Mouse (Mus musculus): ENCODE results near the gene AC129217.1. TPM values are rescaled to one million over a fixed set of nuclear protein-coding genes. Genes with fewer than 3 reads are reported as not detected.
A peak's percentile ranks its signal among the peaks of the same experiment; 100 is the strongest.

Gene AC129217.1
- polyA plus RNA-seq, 1 experiment from 2014 or later, result not detected

DNA sequence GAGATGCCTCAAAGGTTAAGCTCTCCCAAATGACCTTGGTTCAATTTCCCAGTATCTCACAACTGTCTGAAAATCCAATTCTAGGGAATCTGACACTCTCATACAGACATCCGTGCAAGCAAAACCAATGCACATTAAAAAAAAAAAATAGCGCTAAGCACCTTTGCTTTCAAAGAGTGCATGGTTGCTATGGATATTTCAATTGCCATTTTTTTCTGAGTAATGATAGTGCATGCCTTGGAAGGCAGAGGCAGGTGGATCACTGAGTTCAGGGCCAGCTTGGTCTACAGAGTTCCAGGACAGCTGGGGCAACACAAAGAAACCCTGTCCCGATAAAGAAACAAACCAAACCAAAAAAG, 51.4 kb downstream of the AC129217.1 start:
- ATAC-seq (ENCODE audit: low FRiP score), result no peak; the same call in 1 of the 2 replicates

DNA sequence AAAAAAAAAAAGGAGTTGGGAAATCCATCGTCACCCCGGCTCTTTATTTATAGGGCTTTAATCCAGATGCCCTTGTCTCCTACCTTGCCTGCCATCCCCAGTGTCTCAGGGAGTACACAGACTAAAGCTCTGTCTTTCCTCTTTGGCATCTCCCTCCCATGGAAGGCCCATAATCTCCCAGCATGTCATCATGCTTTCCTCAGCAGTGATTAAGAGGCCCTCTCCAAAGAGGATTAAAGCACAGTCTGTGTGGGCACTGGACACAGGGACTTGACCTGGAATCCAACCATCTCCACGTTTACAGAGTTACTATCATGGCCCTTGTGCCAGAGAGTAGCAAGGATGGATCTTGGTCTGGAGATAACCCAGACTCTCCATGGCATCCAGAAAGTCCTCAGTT, 54.0 kb downstream of the AC129217.1 start, which contains the start of the genes Lbhd1 and Gm49403:
Gene Lbhd1 (plus strand): TSS at position 117 of the 400 bp plus-strand sequence.
Gene Gm49403 (plus strand): TSS at position 315 of the 400 bp plus-strand sequence.
- ATAC-seq (ENCODE audit: low FRiP score), result no peak
- Histone ChIP-seq H3K27ac (no peak within 1 kb of the TSS), H3K4me2 (no peak within 1 kb of the TSS), H3K4me1 (peaks cover 21% of the 10 kb centered on the region), H3K36me3 (replicated peaks) (no peaks in the 10 kb centered on the region), H3K27me3 (no peaks in the 10 kb centered on the region), H3K9me3 (no peaks in the 10 kb centered on the region), H3K4me3 (replicated peaks) (no peak within 1 kb of the TSS), H3K9ac (no peak within 1 kb of the TSS)
- WGBS, result 73% methylated on average over 3 of the region's 3 CpGs

More for the DNA sequence above, 51.4 kb downstream of the AC129217.1 start:
- H3K36me3 ChIP-seq (replicated peaks), result peaks cover 12% of the 10 kb centered on the region
- H3K9me3 ChIP-seq, result no peaks in the 10 kb centered on the region
- peak overlapping the region; percentile 84 for H3K4me2 ChIP-seq
- H3K4me1 ChIP-seq, result peaks cover 11% of the 10 kb centered on the region
- peak overlapping the region; percentile 77 for H3K4me3 ChIP-seq (replicated peaks)
- no peaks in the 10 kb centered on the region for H3K27me3 ChIP-seq
- H3K9ac ChIP-seq, result peak overlapping the region; percentile 89; the same call in 1 of the 2 replicates
- H3K27ac ChIP-seq, result peak overlapping the region; percentile 80; the same call in 1 of the 2 replicates
- 24% methylated on average over 3 of the region's 3 CpGs for WGBS

- Histone ChIP-seq H3K9me3 (no peaks in the 10 kb centered on the region), H3K4me1 (peaks cover 19% of the 10 kb centered on the region), H3K4me3 (replicated peaks) (peak overlapping the region; percentile 63; the same call in 1 of the 2 replicates), H3K27me3 (no peaks in the 10 kb centered on the region), H3K4me2 (peak overlapping the region; percentile 74), H3K27ac (peak overlapping the region; percentile 87; the same call in 1 of the 2 replicates), H3K9ac (peak overlapping the region; percentile 78; the same call in 1 of the 2 replicates), H3K36me3 (replicated peaks) (peaks cover 13% of the 10 kb centered on the region)
- 43% methylated on average over 1 of the region's 1 CpGs for WGBS
- ATAC-seq (ENCODE audit: low FRiP score), result no peak
These were observed 57.5 kb downstream of the AC129217.1 start for GRCm38 (mm10) chr19:8886916-8887584.

GRCm38 (mm10) chr19:8887585-8888463, 58.3 kb downstream of the AC129217.1 start:
- ATAC-seq (ENCODE audit: low FRiP score), result no peak
- Histone ChIP-seq H3K36me3 (replicated peaks) (peaks cover 13% of the 10 kb centered on the region), H3K4me1 (peaks cover 19% of the 10 kb centered on the region), H3K4me3 (replicated peaks) (peak overlapping the region; percentile 63), H3K9ac (peak overlapping the region; percentile 78), H3K4me2 (peak overlapping the region; percentile 74), H3K27me3 (no peaks in the 10 kb centered on the region), H3K27ac (peak overlapping the region; percentile 87), H3K9me3 (no peaks in the 10 kb centered on the region)
- WGBS, result 16% methylated on average over 19 of the region's 19 CpGs

DNA sequence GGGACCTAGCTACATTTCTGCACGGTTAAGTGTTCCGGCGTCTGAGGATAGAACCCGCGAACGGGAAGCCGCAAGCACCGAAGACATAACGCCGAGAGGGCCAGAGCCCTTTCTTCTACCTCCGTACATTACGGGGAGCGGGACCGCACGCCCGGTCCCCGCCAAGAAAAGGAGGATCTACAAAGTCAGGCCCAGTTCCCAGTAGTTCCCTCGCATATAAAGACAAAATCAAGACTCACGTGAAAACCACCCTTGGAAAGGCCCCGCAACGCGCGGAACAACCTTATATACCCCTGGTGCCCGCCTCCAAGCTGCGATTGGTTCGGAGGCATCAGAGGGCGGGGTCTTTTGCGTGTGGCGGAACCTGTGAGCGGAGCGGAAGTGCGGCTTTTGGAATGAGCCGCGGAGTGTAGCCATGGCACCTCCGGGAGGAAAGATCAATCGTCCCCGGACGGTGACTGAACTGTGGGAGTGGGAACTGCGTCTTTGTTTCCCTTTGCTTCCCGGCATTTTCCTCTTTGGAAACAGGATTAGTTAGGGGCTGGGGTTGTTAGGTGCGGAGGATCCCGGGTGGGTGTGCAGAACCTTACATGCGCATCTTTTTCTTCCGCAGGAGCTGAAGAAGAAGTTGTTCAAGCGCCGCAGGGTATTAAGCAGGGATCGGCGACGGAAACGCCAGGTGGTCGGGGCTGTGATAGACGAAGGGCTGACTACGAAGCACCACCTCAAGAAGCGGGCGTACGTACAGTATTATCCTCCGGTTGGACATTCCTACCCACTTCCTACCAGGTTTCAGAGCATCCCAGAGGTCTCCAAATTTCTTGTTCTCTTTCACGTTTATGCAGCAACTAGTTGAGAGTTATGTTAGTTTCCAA, 59.2 kb downstream of the AC129217.1 start, which contains the start of the genes 1810009A15Rik and Gm49416:
Gene 1810009A15Rik (plus strand): TSS at position 343 of the 875 bp plus-strand sequence.
Gene Gm49416 (plus strand): TSS at position 416 of the 875 bp plus-strand sequence.
- Histone ChIP-seq H3K27me3 (no peaks in the 10 kb centered on the region), H3K27ac (peak within 1 kb of the TSS; percentile 87), H3K36me3 (replicated peaks) (peaks cover 13% of the 10 kb centered on the region), H3K4me2 (peak within 1 kb of the TSS; percentile 74), H3K4me3 (replicated peaks) (peak within 1 kb of the TSS; percentile 63), H3K9me3 (no peaks in the 10 kb centered on the region), H3K9ac (peak within 1 kb of the TSS; percentile 78), H3K4me1 (peaks cover 24% of the 10 kb centered on the region)
- WGBS, result under 1% methylated on average over 58 of the region's 58 CpGs
- peak; percentile 95 for ATAC-seq (ENCODE audit: low FRiP score)

Small RNA genes within 50 kb of the gene (microRNA-seq; reads per million reads assigned to microRNA genes)
- gene Mir5136, result not detected

Other genes with a start within 250 kb of the AC129217.1 start
- 0.28 and 0.40 TPM in 2 replicates for gene Slc22a8, start 238.5 kb upstream of the AC129217.1 start, polyA plus RNA-seq (2016; fragmentation: Nextera tagmentation; extraction: Ambion mirVana)
- gene Slc22a6, start 211.7 kb upstream of the AC129217.1 start, polyA plus RNA-seq (2016; fragmentation: Nextera tagmentation; extraction: Ambion mirVana), result 0.70 and 0.87 TPM in 2 replicates
- 0.10 and 0.27 TPM in 2 replicates for gene Chrm1, start 166.0 kb upstream of the AC129217.1 start, polyA plus RNA-seq (2016; fragmentation: Nextera tagmentation; extraction: Ambion mirVana)
- gene Slc3a2, start 106.4 kb upstream of the AC129217.1 start, polyA plus RNA-seq (2016; fragmentation: Nextera tagmentation; extraction: Ambion mirVana), result 140 and 143 TPM in 2 replicates
- 83.7 and 85.9 TPM in 2 replicates for gene Wdr74, start 93.9 kb upstream of the AC129217.1 start, polyA plus RNA-seq (2016; fragmentation: Nextera tagmentation; extraction: Ambion mirVana)
- gene 1700092M07Rik, start 89.1 kb upstream of the AC129217.1 start, polyA plus RNA-seq (2016; fragmentation: Nextera tagmentation; extraction: Ambion mirVana), result 2.8 and 3.7 TPM in 2 replicates
- 108 and 114 TPM in 2 replicates for gene Stx5a, start 88.4 kb upstream of the AC129217.1 start, polyA plus RNA-seq (2016; fragmentation: Nextera tagmentation; extraction: Ambion mirVana)
- 206 and 225 TPM in 2 replicates for gene Nxf1, start 72.7 kb upstream of the AC129217.1 start, polyA plus RNA-seq (2016; fragmentation: Nextera tagmentation; extraction: Ambion mirVana)
- 203 and 210 TPM in 2 replicates for gene Tmem223, start 58.8 kb upstream of the AC129217.1 start, polyA plus RNA-seq (2016; fragmentation: Nextera tagmentation; extraction: Ambion mirVana)
- gene Tmem179b, start 55.3 kb upstream of the AC129217.1 start, polyA plus RNA-seq (2016; fragmentation: Nextera tagmentation; extraction: Ambion mirVana), result 34.4 and 36.9 TPM in 2 replicates
- gene Taf6l, start 43.4 kb upstream of the AC129217.1 start, polyA plus RNA-seq (2016; fragmentation: Nextera tagmentation; extraction: Ambion mirVana), result 35.9 and 41.5 TPM in 2 replicates
- 158 and 161 TPM in 2 replicates for gene Polr2g, start 31.2 kb upstream of the AC129217.1 start, polyA plus RNA-seq (2016; fragmentation: Nextera tagmentation; extraction: Ambion mirVana)
- 6.6 and 7.9 TPM in 2 replicates for gene Zbtb3, start 27.2 kb upstream of the AC129217.1 start, polyA plus RNA-seq (2016; fragmentation: Nextera tagmentation; extraction: Ambion mirVana)
- 78.7 and 83.9 TPM in 2 replicates for gene Ttc9c, start 10.4 kb upstream of the AC129217.1 start, polyA plus RNA-seq (2016; fragmentation: Nextera tagmentation; extraction: Ambion mirVana)
- 7.2 and 7.8 TPM in 2 replicates for gene Hnrnpul2, start 9.8 kb upstream of the AC129217.1 start, polyA plus RNA-seq (2016; fragmentation: Nextera tagmentation; extraction: Ambion mirVana)
- 57.5 and 62.9 TPM in 2 replicates for gene Bscl2, start 7.7 kb downstream of the AC129217.1 start, polyA plus RNA-seq (2016; fragmentation: Nextera tagmentation; extraction: Ambion mirVana)
- gene Gng3, start 9.4 kb downstream of the AC129217.1 start, polyA plus RNA-seq (2016; fragmentation: Nextera tagmentation; extraction: Ambion mirVana), result 131 and 139 TPM in 2 replicates
- gene Lrrn4cl, start 21.0 kb downstream of the AC129217.1 start, polyA plus RNA-seq (2016; fragmentation: Nextera tagmentation; extraction: Ambion mirVana), result 0.26 and 0.60 TPM in 2 replicates
- 178 and 182 TPM in 2 replicates for gene Ubxn1, start 41.7 kb downstream of the AC129217.1 start, polyA plus RNA-seq (2016; fragmentation: Nextera tagmentation; extraction: Ambion mirVana)
- gene Uqcc3, start 51.1 kb downstream of the AC129217.1 start, polyA plus RNA-seq (2016; fragmentation: Nextera tagmentation; extraction: Ambion mirVana), result 55.2 and 57.3 TPM in 2 replicates
- 104 and 119 TPM in 2 replicates for gene Lbhd1, start 54.0 kb downstream of the AC129217.1 start, polyA plus RNA-seq (2016; fragmentation: Nextera tagmentation; extraction: Ambion mirVana)
- not detected in 2 replicates for gene Gm49403, start 54.2 kb downstream of the AC129217.1 start, polyA plus RNA-seq (2016; fragmentation: Nextera tagmentation; extraction: Ambion mirVana)
- 91.0 and 104 TPM in 2 replicates for gene 1810009A15Rik, start 59.1 kb downstream of the AC129217.1 start, polyA plus RNA-seq (2016; fragmentation: Nextera tagmentation; extraction: Ambion mirVana)
- gene Gm49416, start 59.2 kb downstream of the AC129217.1 start, polyA plus RNA-seq (2016; fragmentation: Nextera tagmentation; extraction: Ambion mirVana), result not detected in 2 replicates
- gene Ints5, start 63.2 kb downstream of the AC129217.1 start, polyA plus RNA-seq (2016; fragmentation: Nextera tagmentation; extraction: Ambion mirVana), result 48.1 and 52.6 TPM in 2 replicates
- 106 and 113 TPM in 2 replicates for gene Ganab, start 68.3 kb downstream of the AC129217.1 start, polyA plus RNA-seq (2016; fragmentation: Nextera tagmentation; extraction: Ambion mirVana)
- gene B3gat3, start 90.6 kb downstream of the AC129217.1 start, polyA plus RNA-seq (2016; fragmentation: Nextera tagmentation; extraction: Ambion mirVana), result 64.4 and 64.8 TPM in 2 replicates
- gene Rom1, start 99.6 kb downstream of the AC129217.1 start, polyA plus RNA-seq (2016; fragmentation: Nextera tagmentation; extraction: Ambion mirVana), result 1.3 and 2.5 TPM in 2 replicates
- 13.2 and 13.8 TPM in 2 replicates for gene Eml3, start 99.8 kb downstream of the AC129217.1 start, polyA plus RNA-seq (2016; fragmentation: Nextera tagmentation; extraction: Ambion mirVana)
- gene Mta2, start 112.1 kb downstream of the AC129217.1 start, polyA plus RNA-seq (2016; fragmentation: Nextera tagmentation; extraction: Ambion mirVana), result 193 and 206 TPM in 2 replicates
- gene Tut1, start 124.1 kb downstream of the AC129217.1 start, polyA plus RNA-seq (2016; fragmentation: Nextera tagmentation; extraction: Ambion mirVana), result 36.9 and 37.0 TPM in 2 replicates
- gene Eef1g, start 137.3 kb downstream of the AC129217.1 start, polyA plus RNA-seq (2016; fragmentation: Nextera tagmentation; extraction: Ambion mirVana), result 365 and 373 TPM in 2 replicates
- 6.4 and 8.5 TPM in 2 replicates for gene Ahnak, start 159.5 kb downstream of the AC129217.1 start, polyA plus RNA-seq (2016; fragmentation: Nextera tagmentation; extraction: Ambion mirVana)

Data from forebrain, embryonic 12.5 days (tissue).